Mouse (Mus musculus) hindbrain, embryonic 14.5 days (tissue): ENCODE data around the gene Bpifc. TPM values are rescaled to one million over a fixed set of nuclear protein-coding genes. Genes with fewer than 3 reads are reported as not detected.

Experiments
- ATAC-seq: fragments of 200-750 bp; cut with Nextera tagmentation; 2 replicates; pipeline ENCODE4 v1.8.0; 2017; ENCODE audit warnings: moderate number of reproducible peaks, mild to moderate bottlenecking, moderate TSS enrichment, moderate library complexity; ENCODE audit not compliant: low FRiP score
- DNase-seq: peaks from one replicate; pipeline ENCODE4 v3.0.0-alpha.2; 2015; ENCODE audit warnings: low spot score
- H3K27ac ChIP-seq: fragments of 300-500 bp; sonication (generic); 2 replicates; pipeline ENCODE4 v1.5.1; 2014; ENCODE audit warnings: mild to moderate bottlenecking, moderate library complexity
- H3K27me3 ChIP-seq: fragments of 300-500 bp; sonication (generic); 2 replicates; pipeline ENCODE4 v1.6.1; 2014; ENCODE audit warnings: mild to moderate bottlenecking, low read length, mixed read lengths; ENCODE audit not compliant: control insufficient read depth, insufficient read depth
- H3K36me3 ChIP-seq: fragments of 300-500 bp; sonication (generic); replicated peaks from 2 replicates; pipeline ENCODE4 v1.6.1; 2014; ENCODE audit not compliant: control insufficient read depth, insufficient read depth
- H3K4me1 ChIP-seq: fragments of 300-500 bp; sonication (generic); replicated peaks from 2 replicates; pipeline ENCODE4 v1.6.1; 2014; ENCODE audit warnings: antibody characterized with exemption, low read length, mixed read lengths; ENCODE audit not compliant: control insufficient read depth, insufficient read depth
- H3K4me2 ChIP-seq: fragments of 300-500 bp; sonication (generic); replicated peaks from 2 replicates; pipeline ENCODE4 v1.6.1; 2014; ENCODE audit warnings: mild to moderate bottlenecking, moderate library complexity
- H3K4me3 ChIP-seq: fragments of 300-500 bp; sonication (generic); replicated peaks from 2 replicates; pipeline ENCODE4 v1.5.1; 2014; ENCODE audit warnings: mild to moderate bottlenecking, low read length
- H3K9ac ChIP-seq: fragments of 300-500 bp; sonication (generic); 2 replicates; pipeline ENCODE4 v1.6.1; 2014
- H3K9me3 ChIP-seq: fragments of 300-500 bp; sonication (generic); 2 replicates; pipeline ENCODE4 v1.6.1; 2016; ENCODE audit warnings: low read length; ENCODE audit not compliant: control insufficient read depth
- WGBS: fragments of 180-500 bp; shearing (Covaris S2); extraction: QIAGEN DNeasy Blood & Tissue Kit; methylation state at CpG from one replicate; pipeline ENCODE4 v1.1.7; 2014; 5-methylcytosine and 5-hydroxymethylcytosine counted together
- polyA plus RNA-seq: library from polyadenylated mRNA; unstranded; fragments of >200 nt; fragmentation: Nextera tagmentation; extraction: Ambion mirVana; gene quantifications from 2 replicates; pipeline ENCODE4 v1.2.1, GENCODE M21; 2014

Bpifc gene
- polyA plus RNA-seq, 1 experiment from 2014 or later = not detected

GRCm38 (mm10) chr10:85951765-85952443, 59.8 kb downstream of the Bpifc start:
- Histone ChIP-seq H3K4me3 (no peak overlapping the region), H3K27ac (no peak overlapping the region), H3K36me3 (peaks cover 82% of the 10 kb centered on the region), H3K9ac (no peak overlapping the region), H3K4me2 (no peak overlapping the region), H3K9me3 (no peaks in the 10 kb centered on the region), H3K4me1 (peaks cover 4% of the 10 kb centered on the region), H3K27me3 (no peaks in the 10 kb centered on the region)
- DNase-seq (no peak), ATAC-seq (no peak)
- 90% methylated on average over 6 of the region's 6 CpGs for WGBS

GRCm38 (mm10) chr10:85948483-85949196, 63.1 kb downstream of the Bpifc start:
- 67% methylated on average over 8 of the region's 8 CpGs for WGBS
- Histone ChIP-seq H3K27me3 (no peaks in the 10 kb centered on the region), H3K27ac (no peak overlapping the region), H3K9me3 (no peaks in the 10 kb centered on the region), H3K4me2 (no peak overlapping the region), H3K4me3 (no peak overlapping the region), H3K4me1 (no peaks in the 10 kb centered on the region), H3K36me3 (peaks cover 98% of the 10 kb centered on the region), H3K9ac (no peak overlapping the region)
- no peak for ATAC-seq
- no peak for DNase-seq

GRCm38 (mm10) chr10:85936280-85936965, 75.3 kb downstream of the Bpifc start:
- H3K36me3 ChIP-seq = peaks cover 60% of the 10 kb centered on the region
- DNase-seq (no peak), ATAC-seq (no peak)
- no peaks in the 10 kb centered on the region for H3K9me3 ChIP-seq
- H3K27ac ChIP-seq = no peak overlapping the region
- H3K4me1 ChIP-seq = no peaks in the 10 kb centered on the region
- H3K27me3 ChIP-seq = no peaks in the 10 kb centered on the region
- no peak overlapping the region for H3K9ac ChIP-seq
- H3K4me3 ChIP-seq = no peak overlapping the region
- WGBS = 95% methylated on average over 6 of the region's 6 CpGs
- no peak overlapping the region for H3K4me2 ChIP-seq

GRCm38 (mm10) chr10:85929962-85930361, 81.7 kb downstream of the Bpifc start:
- WGBS = 96% methylated on average over 11 of the region's 11 CpGs
- ATAC-seq = no peak

GRCm38 (mm10) chr10:85929208-85929591, 82.5 kb downstream of the Bpifc start:
- H3K27me3 ChIP-seq = peaks cover 16% of the 10 kb centered on the region; the same call in 1 of the 2 replicates
- H3K9ac ChIP-seq = peak overlapping the region; percentile 63
- H3K9me3 ChIP-seq = no peaks in the 10 kb centered on the region
- no peaks in the 10 kb centered on the region for H3K36me3 ChIP-seq
- H3K27ac ChIP-seq = no peak overlapping the region
- WGBS = 42% methylated on average over 11 of the region's 11 CpGs
- ATAC-seq = no peak
- DNase-seq = no peak
- peaks cover 13% of the 10 kb centered on the region for H3K4me1 ChIP-seq
- peak overlapping the region; percentile 92 for H3K4me2 ChIP-seq
- peak overlapping the region; percentile 54 for H3K4me3 ChIP-seq

More at GRCm38 (mm10) chr10:85929962-85930361, 81.7 kb downstream of the Bpifc start:
- Histone ChIP-seq H3K9me3 (no peaks in the 10 kb centered on the region), H3K27ac (no peak overlapping the region), H3K4me1 (peaks cover 13% of the 10 kb centered on the region), H3K4me2 (no peak overlapping the region), H3K4me3 (no peak overlapping the region), H3K36me3 (no peaks in the 10 kb centered on the region), H3K9ac (no peak overlapping the region), H3K27me3 (peaks cover 16% of the 10 kb centered on the region; the same call in 1 of the 2 replicates)
- no peak for DNase-seq

GRCm38 (mm10) chr10:85928499-85929207, 83.0 kb downstream of the Bpifc start:
- Histone ChIP-seq H3K9ac (peak overlapping the region; percentile 63), H3K27me3 (peaks cover 16% of the 10 kb centered on the region; the same call in 1 of the 2 replicates), H3K4me1 (peaks cover 13% of the 10 kb centered on the region), H3K4me3 (peak overlapping the region; percentile 54), H3K4me2 (peak overlapping the region; percentile 92), H3K36me3 (no peaks in the 10 kb centered on the region), H3K9me3 (no peaks in the 10 kb centered on the region), H3K27ac (no peak overlapping the region)
- 1% methylated on average over 63 of the region's 63 CpGs for WGBS
- DNase-seq = peak; percentile 83
- peak; percentile 94 for ATAC-seq

GRCm38 (mm10) chr10:85927676-85928445, 83.8 kb downstream of the Bpifc start, which contains the start of gene Ascl4:
TSS of gene Ascl4 (plus strand) at chr10:85927681.
- peaks cover 16% of the 10 kb centered on the region; the same call in 1 of the 2 replicates for H3K27me3 ChIP-seq
- H3K9ac ChIP-seq = peak within 1 kb of the TSS; percentile 63
- peak within 1 kb of the TSS; percentile 54 for H3K4me3 ChIP-seq
- no peak within 1 kb of the TSS for H3K27ac ChIP-seq
- no peaks in the 10 kb centered on the region for H3K9me3 ChIP-seq
- no peak for DNase-seq
- H3K4me1 ChIP-seq = peaks cover 13% of the 10 kb centered on the region
- ATAC-seq = 0 out of 2 replicates have a peak, but pooled peaks have one; percentile 7
- 1% methylated on average over 23 of the region's 23 CpGs for WGBS
- no peaks in the 10 kb centered on the region for H3K36me3 ChIP-seq
- H3K4me2 ChIP-seq = peak within 1 kb of the TSS; percentile 92

GRCm38 (mm10) chr10:85916498-85917309, 95.0 kb downstream of the Bpifc start, which contains the start of gene Prdm4:
TSS of gene Prdm4 (minus strand) at chr10:85917142.
- WGBS = under 1% methylated on average over 73 of the region's 90 CpGs
- Histone ChIP-seq H3K9ac (peak within 1 kb of the TSS; percentile 92), H3K27ac (peak within 1 kb of the TSS; percentile 84), H3K27me3 (no peaks in the 10 kb centered on the region), H3K9me3 (no peaks in the 10 kb centered on the region), H3K36me3 (peaks cover 29% of the 10 kb centered on the region), H3K4me2 (peak within 1 kb of the TSS; percentile 85), H3K4me3 (peak within 1 kb of the TSS; percentile 98), H3K4me1 (peaks cover 15% of the 10 kb centered on the region)
- ATAC-seq (peak; percentile 100), DNase-seq (peak; percentile 98)
